Mouse (Mus musculus) ovary, adult 18-20 months (tissue): ENCODE measurements around the gene Lrg1.

Experiments
- DNase-seq: peaks from one replicate; pipeline ENCODE4 v3.0.0; 2022; ENCODE audit warnings: low spot score, mixed read lengths

Lrg1 gene

DNA sequence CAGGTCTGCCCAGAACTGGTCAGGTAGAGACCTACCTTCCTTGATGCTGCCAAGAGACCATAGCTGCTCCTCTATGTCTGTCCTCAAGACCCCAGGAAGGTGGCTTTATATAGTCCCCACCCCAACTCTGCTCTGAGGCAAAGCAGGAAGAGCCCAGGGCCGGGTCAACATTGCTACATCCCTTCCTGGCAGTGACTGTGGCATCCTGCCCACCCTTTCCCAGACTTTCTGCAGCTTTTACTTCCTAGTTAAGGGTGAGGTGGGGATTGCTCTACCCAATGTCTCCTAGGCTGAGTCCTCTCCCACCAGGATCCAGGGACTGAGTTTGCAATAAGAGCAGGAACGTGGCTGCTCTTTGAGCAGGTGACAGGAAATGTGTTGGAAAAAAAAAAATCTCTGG lies at the start of gene Lrg1:
TSS of gene Lrg1 (minus strand) at position 176 of the 400 bp plus-strand sequence.
- DNase-seq: no peak

DNA sequence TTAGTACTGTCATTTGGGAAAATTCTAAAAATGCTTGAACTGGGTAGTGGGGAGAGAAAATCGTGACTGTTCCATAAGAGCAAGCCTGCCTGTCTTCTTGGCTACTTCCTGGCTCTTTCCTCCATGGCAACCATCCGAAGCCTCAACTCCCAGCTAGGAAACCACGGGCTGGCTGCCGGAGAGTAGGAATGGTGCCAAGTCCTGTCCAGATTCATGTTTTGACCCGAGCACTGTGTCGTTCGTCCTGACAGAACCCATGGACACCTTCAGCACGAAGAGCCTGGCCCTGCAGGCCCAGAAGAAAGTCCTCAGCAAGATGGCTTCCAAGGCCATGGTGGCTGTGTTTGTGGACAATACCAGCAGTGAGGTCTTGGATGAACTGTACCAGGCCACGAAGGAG lies 49.7 kb upstream of the Lrg1 start:
- no peak for DNase-seq

DNA sequence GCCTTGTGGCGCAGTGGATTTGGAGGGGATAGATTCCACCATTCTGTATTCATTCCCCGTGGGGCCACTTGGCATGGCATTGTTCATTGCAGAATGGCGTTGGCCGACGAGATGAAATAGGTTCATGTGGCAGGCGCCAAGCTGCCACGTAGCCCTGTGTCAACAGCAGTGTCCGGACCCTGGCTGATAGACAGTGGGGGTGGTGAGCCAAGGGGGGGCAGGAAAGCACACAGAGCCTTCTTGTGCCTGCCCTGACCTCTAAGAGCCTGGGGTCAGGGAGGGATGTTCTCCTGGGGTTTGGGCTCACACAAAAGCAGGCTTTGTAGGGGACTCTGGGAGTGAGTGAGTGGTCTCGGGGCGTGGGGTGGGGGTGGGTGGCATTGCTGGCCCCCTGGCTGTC lies 48.8 kb upstream of the Lrg1 start:
- DNase-seq: no peak

- no peak for DNase-seq
These were observed 48.0 kb upstream of the Lrg1 start for GRCm38 (mm10) chr17:56169830-56170229.

DNA sequence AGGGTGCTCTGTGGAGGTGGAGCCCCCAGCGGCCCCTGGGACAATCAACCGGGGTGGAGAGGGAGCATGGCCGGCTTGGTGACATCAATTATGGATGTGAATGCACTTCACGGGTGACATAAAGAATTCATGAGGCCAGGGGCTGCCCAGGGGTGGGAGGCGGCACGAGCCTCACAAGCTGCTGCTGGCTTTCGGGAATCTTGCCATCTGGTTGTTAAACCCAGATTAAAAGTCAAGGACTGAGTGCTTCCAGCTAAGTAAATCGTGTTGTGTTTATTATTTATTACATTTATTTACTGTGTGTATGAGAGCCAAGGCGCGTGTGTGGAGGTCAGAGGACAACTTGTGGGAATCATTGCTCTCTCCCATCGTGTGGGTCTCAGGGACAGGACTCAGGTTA lies 43.9 kb upstream of the Lrg1 start:
- no peak for DNase-seq

- DNase-seq: no peak
These were observed 42.7 kb upstream of the Lrg1 start for GRCm38 (mm10) chr17:56164510-56164909.

DNA sequence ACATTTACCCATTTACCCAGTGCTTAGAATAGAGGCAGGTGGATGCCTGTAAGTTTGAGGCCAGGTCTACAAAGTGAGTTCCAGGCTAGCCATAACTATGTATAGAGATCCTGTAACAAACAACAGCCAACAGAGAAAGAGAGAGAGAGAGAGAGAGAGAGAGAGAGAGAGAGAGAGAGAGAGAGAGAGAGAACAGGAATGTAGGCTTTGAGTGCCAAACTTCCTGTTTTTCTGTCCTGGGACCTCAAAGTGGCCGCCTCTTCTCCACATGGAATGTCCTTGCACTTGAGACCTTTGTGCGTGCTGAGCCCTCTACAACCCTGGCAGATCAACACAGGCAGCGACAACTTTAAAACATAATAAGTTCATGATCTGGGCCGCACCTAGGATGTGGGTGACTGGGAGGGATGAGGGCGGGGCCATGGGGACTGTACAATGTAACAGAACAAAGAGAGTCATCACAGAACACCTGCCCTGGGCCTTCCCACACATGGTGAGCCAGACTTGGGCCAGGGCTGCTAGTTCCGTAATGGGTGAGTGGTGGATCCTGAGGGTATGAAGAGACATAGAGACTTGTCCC lies 41.8 kb upstream of the Lrg1 start:
- DNase-seq: no peak

GRCm38 (mm10) chr17:56162231-56162774 lies 40.5 kb upstream of the Lrg1 start, which contains the start of gene Tnfaip8l1:
Gene Tnfaip8l1 (plus strand): TSS chr17:56162477.
- DNase-seq: peak; percentile 93

- DNase-seq: no peak
These were observed 37.9 kb upstream of the Lrg1 start for GRCm38 (mm10) chr17:56159729-56160128.

GRCm38 (mm10) chr17:56153643-56154042 lies 31.8 kb upstream of the Lrg1 start:
- DNase-seq: peak; percentile 67

DNA sequence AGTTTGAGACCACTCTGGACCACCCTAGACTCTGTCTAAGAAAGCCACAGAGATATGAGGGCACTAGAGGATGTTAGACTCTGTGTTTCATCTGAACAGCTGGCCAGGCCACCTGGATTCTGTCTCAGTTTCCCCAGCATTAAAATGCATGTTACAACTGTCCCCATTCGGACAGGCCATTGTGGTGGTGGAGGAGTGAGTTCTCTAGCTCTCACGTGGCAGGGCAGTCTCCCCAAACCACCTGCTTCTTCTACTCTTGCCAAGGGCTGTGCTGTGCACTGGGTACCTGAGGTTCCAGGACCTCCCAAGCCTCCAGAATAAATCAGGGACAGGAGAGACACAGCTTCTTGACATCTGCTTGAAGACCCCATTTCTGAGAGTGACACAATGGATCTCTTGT lies 28.1 kb upstream of the Lrg1 start:
- DNase-seq: no peak

GRCm38 (mm10) chr17:56148790-56149618 lies 27.2 kb upstream of the Lrg1 start:
- no peak for DNase-seq

DNA sequence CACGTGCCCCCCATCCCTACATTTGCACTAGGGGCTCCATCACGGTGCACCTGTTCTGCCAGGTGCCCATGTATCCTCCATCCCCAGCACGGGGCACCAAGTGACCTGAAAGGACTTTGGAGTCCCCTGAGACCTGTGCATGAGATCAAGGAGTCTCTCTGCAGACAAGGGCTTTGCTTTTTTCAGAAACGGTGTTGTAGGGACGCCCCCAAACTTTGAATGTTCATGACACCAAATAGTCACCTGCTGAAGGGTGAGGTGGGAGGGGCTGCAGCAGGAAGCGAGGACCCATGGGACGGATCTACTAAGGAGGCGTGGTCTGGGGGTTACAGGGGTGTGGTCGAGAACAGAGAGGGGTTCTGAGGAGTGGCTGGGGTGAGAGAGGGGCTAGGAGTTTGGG lies 26.5 kb upstream of the Lrg1 start:
- no peak for DNase-seq

GRCm38 (mm10) chr17:56147420-56147819 lies 25.6 kb upstream of the Lrg1 start:
- DNase-seq: no peak

DNA sequence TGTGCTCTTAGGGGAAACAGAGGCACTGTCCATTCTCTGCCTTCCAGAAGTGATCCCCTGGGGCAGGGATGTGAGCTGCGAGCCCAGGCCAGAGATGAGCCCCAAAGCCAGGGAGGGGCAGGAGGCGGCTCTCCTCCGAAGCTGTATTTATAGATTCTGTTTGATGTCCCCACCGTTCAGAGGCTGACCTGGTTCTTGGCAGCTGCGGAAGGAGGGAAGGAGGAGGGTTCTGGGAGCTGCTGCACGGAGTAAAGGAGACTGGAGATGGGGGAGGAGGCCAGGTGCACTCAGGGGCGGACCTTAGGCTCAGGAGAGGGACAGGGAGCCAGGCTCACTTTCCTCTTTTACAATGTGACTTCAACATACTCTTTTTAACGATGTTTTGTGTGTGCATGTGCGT lies 24.3 kb upstream of the Lrg1 start:
- no peak for DNase-seq

DNA sequence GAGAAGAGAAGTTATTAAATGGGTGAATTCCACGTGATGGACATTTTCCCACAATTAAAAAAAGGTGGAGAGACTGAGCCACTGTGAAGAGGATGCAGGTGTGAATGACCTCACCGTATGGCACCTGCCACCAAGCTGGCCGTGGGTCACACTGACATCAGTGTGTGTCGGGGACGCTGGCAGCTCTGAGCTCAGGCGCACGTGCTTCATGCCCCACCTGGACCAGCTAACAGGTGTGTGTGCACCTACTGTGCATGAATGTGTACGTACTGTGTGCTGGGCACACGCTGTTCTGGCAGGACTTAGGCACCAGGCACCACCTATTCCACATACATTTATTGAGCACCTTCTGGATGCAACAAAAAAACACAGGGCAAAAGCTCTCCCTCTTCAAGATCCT lies 22.7 kb upstream of the Lrg1 start:
- no peak for DNase-seq

- DNase-seq: no peak
These were observed 20.2 kb upstream of the Lrg1 start for GRCm38 (mm10) chr17:56141702-56142605.

GRCm38 (mm10) chr17:56139858-56140595 lies 18.2 kb upstream of the Lrg1 start, which contains the start of gene Sema6b:
Gene Sema6b (minus strand): TSS chr17:56140343.
- no peak for DNase-seq

DNA sequence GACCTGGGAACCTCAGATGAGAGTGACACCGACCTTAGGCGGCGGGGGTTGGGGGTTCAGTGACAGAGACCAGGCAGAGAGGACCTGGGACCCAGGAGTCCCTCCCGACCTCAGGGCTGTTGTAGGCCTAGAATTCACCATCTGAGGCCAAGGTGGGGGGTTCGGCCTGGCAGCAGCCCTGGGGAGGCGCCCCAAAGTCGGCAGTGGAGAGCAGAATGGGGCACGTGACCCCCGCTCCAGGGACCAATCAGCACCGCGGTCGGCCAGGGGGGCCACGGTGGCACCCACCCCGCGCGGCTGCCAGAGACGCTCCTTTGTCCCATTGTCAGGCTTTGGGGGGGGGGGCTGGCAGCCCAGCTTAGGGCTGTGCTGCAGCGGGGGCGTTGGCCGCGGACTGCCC lies 17.6 kb upstream of the Lrg1 start:
- no peak for DNase-seq

DNA sequence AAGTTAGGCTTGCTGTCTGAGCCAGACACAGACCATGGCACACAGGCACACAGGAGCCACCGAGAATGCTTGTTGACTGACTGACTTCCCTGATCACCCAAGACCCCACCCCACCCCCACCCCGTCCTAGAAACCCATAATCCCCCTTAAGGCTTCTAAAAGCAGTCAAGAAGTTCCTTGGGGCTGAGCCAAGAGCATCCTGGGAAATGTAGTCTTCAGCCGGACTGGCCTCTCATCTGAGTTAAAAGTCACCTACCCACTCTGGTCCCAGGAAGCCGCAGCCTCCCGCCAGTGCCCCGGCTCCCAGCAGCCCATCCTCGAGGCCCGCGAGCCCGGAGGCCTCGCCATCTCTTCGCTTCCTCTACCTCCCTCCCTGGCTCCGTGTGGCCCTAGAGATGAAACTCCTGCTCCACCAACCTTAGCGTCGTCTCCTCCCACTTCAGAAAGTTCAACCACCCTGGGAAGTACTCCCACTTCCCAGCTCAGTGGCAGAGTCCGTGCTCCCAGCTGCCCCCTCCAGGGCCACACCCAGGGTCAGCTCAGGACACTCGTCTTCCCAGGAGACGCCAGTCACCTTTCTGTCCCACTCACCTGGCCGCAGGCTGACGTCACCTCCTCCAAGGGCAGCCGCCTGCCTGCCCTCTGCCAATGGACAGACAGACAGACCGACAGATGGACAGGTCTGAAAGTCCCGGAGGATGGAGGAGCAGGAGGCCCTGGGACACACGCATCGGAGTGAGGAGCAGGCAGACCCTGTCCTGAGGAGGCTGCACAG lies 16.2 kb upstream of the Lrg1 start:
- no peak for DNase-seq

GRCm38 (mm10) chr17:56136558-56136957 lies 14.8 kb upstream of the Lrg1 start:
- DNase-seq: no peak
